Mouse (Mus musculus) WW6 (cell line): Measurements from ENCODE around the gene Fbxw26.
"Not testable (repeated sequence)": the region's sequence is repeated elsewhere in the genome, so short reads cannot be mapped to it uniquely, and the experiment has no call there.

Experiments used
- DNase-seq: peaks from one replicate; pipeline ENCODE4 v3.0.0-alpha.2; 2013; ENCODE audit warnings: low read depth, low spot score

Fbxw26 gene

GRCm38 (mm10) chr9:109745989-109746388 is at the start of gene Fbxw26:
Gene Fbxw26, minus strand, starts transcription at chr9:109746089.
- not testable (repeated sequence) for DNase-seq

DNA sequence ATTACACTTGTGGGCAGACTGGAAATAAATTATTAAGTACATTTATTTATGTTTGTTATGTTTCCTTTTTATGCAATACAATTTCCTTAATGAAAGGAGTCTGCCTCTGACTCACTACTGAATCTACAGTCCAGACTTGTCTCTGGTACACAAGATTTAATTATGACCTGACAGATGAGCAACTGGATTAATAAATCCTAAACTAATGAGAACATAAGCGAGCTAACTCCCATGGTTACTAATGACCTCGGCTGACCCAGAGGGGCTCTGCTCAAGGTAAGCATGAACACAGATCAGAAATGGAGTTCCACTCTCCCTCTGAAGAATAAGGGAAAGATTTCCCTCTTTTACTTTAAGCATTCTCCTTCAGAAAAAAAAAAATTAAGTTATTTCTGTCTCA is 49.3 kb upstream of the Fbxw26 start:
- no peak for DNase-seq

GRCm38 (mm10) chr9:109790570-109790969 is 44.7 kb upstream of the Fbxw26 start, which contains the start of gene Fbxw27:
Gene Fbxw27, minus strand, starts transcription at chr9:109790670.
- not testable (repeated sequence) for DNase-seq

GRCm38 (mm10) chr9:109766841-109767240 is 21.0 kb upstream of the Fbxw26 start:
- not testable (repeated sequence) for DNase-seq

DNA sequence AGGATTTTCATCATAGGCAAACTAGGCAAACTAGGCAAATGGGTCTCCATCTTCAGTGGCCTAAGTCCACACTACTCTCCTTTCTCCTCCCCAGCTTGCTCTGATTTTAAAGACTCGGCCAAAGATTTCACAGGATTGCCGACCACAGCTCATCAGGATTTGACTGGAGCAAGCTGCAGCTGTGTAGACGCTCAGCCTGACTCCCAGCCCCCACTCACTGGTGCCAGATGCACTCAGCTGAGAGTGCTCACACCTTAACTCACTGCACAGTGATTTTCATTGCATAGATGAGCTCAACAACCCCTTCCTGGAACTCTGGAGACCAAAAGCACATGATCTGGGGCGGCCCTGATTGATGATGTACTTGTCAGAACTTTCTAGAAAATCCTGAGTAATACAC is 43.3 kb downstream of the Fbxw26 start, which contains the start of gene Fbxw18:
TSS of gene Fbxw18 (minus strand) at position 101 of the 400 bp plus-strand sequence.
- not testable (repeated sequence) for DNase-seq

DNA sequence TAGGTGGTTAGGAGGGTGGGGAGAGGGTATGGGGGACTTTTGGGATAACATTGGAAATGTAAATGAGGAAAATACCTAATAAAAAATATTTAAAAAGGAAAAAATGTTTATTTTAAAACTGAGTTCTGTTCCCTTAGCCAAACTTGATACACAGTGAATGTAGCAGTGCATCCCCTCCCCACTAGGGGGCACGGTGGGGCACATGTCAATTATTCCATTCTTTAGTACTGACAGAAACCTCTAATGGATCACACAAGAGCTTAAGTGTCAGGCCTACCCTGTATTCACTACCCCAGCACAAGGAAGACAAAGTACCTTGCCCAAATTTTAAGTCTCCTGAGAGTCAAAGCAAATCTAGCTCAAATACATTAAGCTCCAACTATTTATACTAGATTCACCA is 60.6 kb downstream of the Fbxw26 start:
- no peak for DNase-seq
